Mouse (Mus musculus): ENCODE data around the gene Ccdc51. TPM values are rescaled to one million over a fixed set of nuclear protein-coding genes. Genes with fewer than 3 reads are reported as not detected.
A peak's percentile ranks its signal among the peaks of the same experiment; 100 is the strongest.

Ccdc51 gene
- total and polyA plus RNA-seq, 3 experiments = 15.1 to 28.4 TPM; not detected in 1

- no peak overlapping the region for H3K4me3 ChIP-seq (ENCODE audit: control insufficient read depth in 1 of 2, insufficient read depth in 1 of 2, low read depth in 2 of 2, low read length in 2 of 2)
- H3K27me3 ChIP-seq (ENCODE audit: control insufficient read depth in 1 of 2, insufficient read depth in 2 of 2, low read length in 2 of 2) = no peaks in the 10 kb centered on the region
- peaks cover 10% of the 10 kb centered on the region for H3K79me2 ChIP-seq (ENCODE audit: control insufficient read depth, insufficient read depth, low read length, poor library complexity)
- peaks cover 7 to 8% of the 10 kb centered on the region in 2 experiments for H3K36me3 ChIP-seq (ENCODE audit: control insufficient read depth in 1 of 2, insufficient read depth in 2 of 2, low read length in 2 of 2)
- TF ChIP-seq USF2 (IDR thresholded peaks at IDR 0.05; ENCODE audit: borderline replicate concordance in 1 of 2, insufficient read depth in 1 of 2, low read depth in 1 of 2, low read length in 2 of 2) (no peak), MYC (IDR thresholded peaks at IDR 0.05; ENCODE audit: low read depth, low read length) (no peak), ZC3H11A (IDR thresholded peaks at IDR 0.05; ENCODE audit: low read depth, low read length) (no peak), TAL1 (IDR thresholded peaks at IDR 0.05; ENCODE audit: low read length) (no peak), TCF12 (IDR thresholded peaks at IDR 0.05; ENCODE audit: low read depth, low read length) (no peak), MEF2A (IDR thresholded peaks at IDR 0.05; ENCODE audit: extremely low read depth, insufficient replicate concordance, low read depth, low read length, poor library complexity, severe bottlenecking) (no peak), SMC3 (IDR thresholded peaks at IDR 0.05; ENCODE audit: low read depth, low read length) (peak; percentile 33; the same call in 1 of the 2 replicates), RCOR1 (IDR thresholded peaks at IDR 0.05; ENCODE audit: low read depth, low read length) (no peak), MXI1 (IDR thresholded peaks at IDR 0.05; ENCODE audit: low read depth, low read length) (no peak), RAD21 (IDR thresholded peaks at IDR 0.05; ENCODE audit: low read depth, low read length) (peak; percentile 4), HCFC1 (IDR thresholded peaks at IDR 0.05; ENCODE audit: low read depth, low read length) (no peak), GABPA (IDR thresholded peaks at IDR 0.05; ENCODE audit: low read depth, low read length) (no peak), POLR2A (IDR thresholded peaks at IDR 0.05; ENCODE audit: control insufficient read depth in 1 of 2, insufficient read depth in 1 of 2, low read depth in 1 of 2, low read length in 2 of 2, poor library complexity in 1 of 2) (no peak), GATA1 (IDR thresholded peaks at IDR 0.05; ENCODE audit: low read depth, low read length) (no peak), KAT2A (conservative IDR thresholded peaks at IDR 0.05; ENCODE audit: low read depth, low read length) (no peak), UBTF (IDR thresholded peaks at IDR 0.05; ENCODE audit: borderline replicate concordance, insufficient read depth, low read depth, low read length) (no peak), POLR2AphosphoS5 (IDR thresholded peaks at IDR 0.05; ENCODE audit: borderline replicate concordance, low read depth, low read length) (no peak), CTCF (IDR thresholded peaks at IDR 0.05 in 2 of 3, conservative IDR thresholded peaks at IDR 0.05 in 1 of 3; ENCODE audit: control insufficient read depth in 1 of 3, insufficient read depth in 1 of 3, low read depth in 2 of 3, low read length in 3 of 3, poor library complexity in 1 of 3, severe bottlenecking in 1 of 3) (peak in 1 of 3 experiments; percentile 28; a peak in 3 of 6 replicates)
- H3K4me1 ChIP-seq (ENCODE audit: control insufficient read depth in 1 of 2, insufficient read depth in 2 of 2, low read length in 2 of 2) = peaks cover 0 to 6% of the 10 kb centered on the region in 2 experiments; a peak in 1 of 4 replicates
- H3K9ac ChIP-seq (ENCODE audit: control insufficient read depth, low read depth, low read length, poor library complexity, severe bottlenecking) = no peak overlapping the region
- no peaks in the 10 kb centered on the region for H3K9me3 ChIP-seq (replicated peaks; ENCODE audit: insufficient read depth, low read length)
- DNase-seq (ENCODE audit: low read depth, low spot score) = no peak
- H3K27ac ChIP-seq (ENCODE audit: control insufficient read depth, low read depth, low read length) = no peak overlapping the region
Measured at GRCm38 (mm10) chr9:109068095-109068735, 14.1 kb upstream of the Ccdc51 start.

Data from MEL (cell line).